Mouse (Mus musculus): Measurements from ENCODE around the gene Adgre5. TPM values are rescaled to one million over a fixed set of nuclear protein-coding genes. Genes with fewer than 3 reads are reported as not detected.

The Adgre5 gene
- total and polyA plus RNA-seq, 3 experiments = 0.54 to 23.6 (median 3.7) TPM

GRCm38 (mm10) chr8:83680603-83681002 is 60.5 kb downstream of the Adgre5 start:
- dilution Hi-C loops (cut with MboI; ENCODE audit: extremely low pct_ligation_motif_present, extremely low pct_unique_long_range_greater_than_20kb, low sequenced_read_pairs) (no loop called here), in situ Hi-C loops (cut with MboI; ENCODE audit: low pct_ligation_motif_present, low pct_unique_long_range_greater_than_20kb, low sequenced_read_pairs) (no loop called here)
- H3K4me2 ChIP-seq (ENCODE audit: insufficient read depth, low read depth, poor library complexity, severe bottlenecking) = no peak overlapping the region
- H3K9ac ChIP-seq (ENCODE audit: insufficient read depth, low read depth) = no peak overlapping the region
- no peak overlapping the region for H3K27ac ChIP-seq (ENCODE audit: insufficient read depth, low read depth)
- H3K79me2 ChIP-seq (replicated peaks; ENCODE audit: control insufficient read depth, extremely low read depth, insufficient read depth, poor library complexity, severe bottlenecking) = no peaks in the 10 kb centered on the region
- no peaks in the 10 kb centered on the region for H3K27me3 ChIP-seq (replicated peaks)
- no peaks in the 10 kb centered on the region for H3K9me3 ChIP-seq (replicated peaks; ENCODE audit: low read length)
- TF ChIP-seq ZKSCAN1 (IDR thresholded peaks at IDR 0.05; ENCODE audit: borderline replicate concordance, low read depth, low read length) = no peak
- TF ChIP-seq MAX (IDR thresholded peaks at IDR 0.05; ENCODE audit: low read length) = no peak
- TF ChIP-seq ELF1 (IDR thresholded peaks at IDR 0.05; ENCODE audit: low read depth, low read length) = no peak
- TF ChIP-seq TBP (conservative IDR thresholded peaks at IDR 0.05; ENCODE audit: low read depth, low read length) = no peak
- TF ChIP-seq NELFE (IDR thresholded peaks at IDR 0.05; ENCODE audit: low read depth, low read length) = no peak
- TF ChIP-seq POLR2A (IDR thresholded peaks at IDR 0.05; ENCODE audit: low read depth, low read length) = no peak
- TF ChIP-seq TCF12 (IDR thresholded peaks at IDR 0.05; ENCODE audit: low read depth, low read length) = no peak
- TF ChIP-seq USF1 (IDR thresholded peaks at IDR 0.05; ENCODE audit: low read depth, low read length) = no peak
- TF ChIP-seq ETS1 (conservative IDR thresholded peaks at IDR 0.05; ENCODE audit: low read depth, low read length) = no peak
- no peak for TF ChIP-seq RCOR1 (conservative IDR thresholded peaks at IDR 0.05; ENCODE audit: low read depth, low read length)
- TF ChIP-seq MEF2A (IDR thresholded peaks at IDR 0.05; ENCODE audit: borderline replicate concordance, low read depth, low read length) = no peak
- no peak for TF ChIP-seq MXI1 (IDR thresholded peaks at IDR 0.05; ENCODE audit: low read depth, low read length)
- TF ChIP-seq JUN (IDR thresholded peaks at IDR 0.05; ENCODE audit: insufficient read depth, low read depth, low read length) = no peak
- TF ChIP-seq IRF4 (IDR thresholded peaks at IDR 0.05; ENCODE audit: low read depth, low read length) = no peak
- no peak for TF ChIP-seq USF2 (conservative IDR thresholded peaks at IDR 0.05; ENCODE audit: low read depth, low read length)
- DNase-seq (ENCODE audit: extremely low read depth) = no peak
- H3K4me3 ChIP-seq (replicated peaks in 1 of 3; ENCODE audit: low read depth in 2 of 3, low read length in 2 of 3, poor library complexity in 1 of 3) = no peak overlapping the region
- peaks cover 83 to 97% of the 10 kb centered on the region in 2 experiments for H3K36me3 ChIP-seq (replicated peaks in 1 of 2; ENCODE audit: control insufficient read depth in 1 of 2, insufficient read depth in 1 of 2, low read length in 1 of 2)
- no peaks in the 10 kb centered on the region for H3K4me1 ChIP-seq (ENCODE audit: control insufficient read depth in 1 of 2, insufficient read depth in 2 of 2)

GRCm38 (mm10) chr8:83679866-83680265 is 61.3 kb downstream of the Adgre5 start:
- no peak for DNase-seq (ENCODE audit: extremely low read depth)
- Histone ChIP-seq H3K79me2 (replicated peaks; ENCODE audit: control insufficient read depth, extremely low read depth, insufficient read depth, poor library complexity, severe bottlenecking) (no peaks in the 10 kb centered on the region), H3K36me3 (replicated peaks in 1 of 2; ENCODE audit: control insufficient read depth in 1 of 2, insufficient read depth in 1 of 2, low read length in 1 of 2) (peaks cover 79 to 97% of the 10 kb centered on the region in 2 experiments), H3K27me3 (replicated peaks) (no peaks in the 10 kb centered on the region), H3K9ac (ENCODE audit: insufficient read depth, low read depth) (no peak overlapping the region), H3K4me1 (ENCODE audit: control insufficient read depth in 1 of 2, insufficient read depth in 2 of 2) (no peaks in the 10 kb centered on the region), H3K4me2 (ENCODE audit: insufficient read depth, low read depth, poor library complexity, severe bottlenecking) (no peak overlapping the region), H3K9me3 (replicated peaks; ENCODE audit: low read length) (no peaks in the 10 kb centered on the region), H3K27ac (ENCODE audit: insufficient read depth, low read depth) (no peak overlapping the region), H3K4me3 (replicated peaks in 1 of 3; ENCODE audit: low read depth in 2 of 3, low read length in 2 of 3, poor library complexity in 1 of 3) (no peak overlapping the region)
- in situ Hi-C loops (cut with MboI; ENCODE audit: low pct_ligation_motif_present, low pct_unique_long_range_greater_than_20kb, low sequenced_read_pairs) (no loop called here), dilution Hi-C loops (cut with MboI; ENCODE audit: extremely low pct_ligation_motif_present, extremely low pct_unique_long_range_greater_than_20kb, low sequenced_read_pairs) (no loop called here)
- TF ChIP-seq POLR2AphosphoS2 (IDR thresholded peaks at IDR 0.05; ENCODE audit: low read depth, low read length) (no peak), USF2 (conservative IDR thresholded peaks at IDR 0.05; ENCODE audit: low read depth, low read length) (no peak), KAT2A (IDR thresholded peaks at IDR 0.05; ENCODE audit: insufficient replicate concordance, low read length) (no peak), JUND (conservative IDR thresholded peaks at IDR 0.05; ENCODE audit: low read depth, low read length) (no peak), TBP (conservative IDR thresholded peaks at IDR 0.05; ENCODE audit: low read depth, low read length) (no peak), MEF2A (IDR thresholded peaks at IDR 0.05; ENCODE audit: borderline replicate concordance, low read depth, low read length) (no peak), JUN (IDR thresholded peaks at IDR 0.05; ENCODE audit: insufficient read depth, low read depth, low read length) (no peak)
